Mouse (Mus musculus) olfactory bulb, adult 2 months (tissue): ENCODE data around the gene Kif13a.

Source experiments
- CTCF ChIP-seq: fragments of 200-500 bp; IDR thresholded peaks from 2 replicates; pipeline ENCODE4 v1.5.1; 2012; ENCODE audit warnings: low read depth, mild to moderate bottlenecking, low read length, moderate library complexity; ENCODE audit not compliant: insufficient read depth
- POLR2A ChIP-seq: fragments of 200-500 bp; IDR thresholded peaks from 2 replicates; pipeline ENCODE4 v1.6.1; 2012; ENCODE audit warnings: mild to moderate bottlenecking, low read depth, low read length, moderate library complexity; ENCODE audit not compliant: insufficient read depth

GRCm38 (mm10) chr13:46765361-46765760, 164.3 kb downstream of the Kif13a start:
- TF ChIP-seq CTCF (no peak), POLR2A (no peak)
